In genomic region chr11:29815261-29815660, GRCm38 (mm10) we compare ENCODE assay signal across 14 mouse cellular contexts. TPM values are rescaled to one million over a fixed set of nuclear protein-coding genes. Genes with fewer than 3 reads are reported as not detected.
DNase-seq lines count a peak whose midpoint lies in the region; ATAC-seq and TF ChIP-seq lines count a peak whose summit lies in the region.
"Had no signal": no experiment of that assay in that cellular context is flagged by ENCODE, and none has a peak within 500 bp of the region (broad histone marks: within the 10 kb centered on the region; RNA-seq: fewer than 3 reads in every experiment).

No protein-coding gene starts in this region.

- no peak overlapping the region for H3K4me2 ChIP-seq in heart, embryonic 11.5 days
- no peak overlapping the region for H3K4me2 ChIP-seq in forebrain, embryonic 16.5 days (ENCODE audit: low read length)
- H3K4me2 ChIP-seq: limb, embryonic 13.5 days had no signal

- H3K36me3 ChIP-seq in heart, embryonic 11.5 days (ENCODE audit: control insufficient read depth, insufficient read depth, low read length): no peaks in the 10 kb centered on the region
- H3K36me3 ChIP-seq in MEL (ENCODE audit: control insufficient read depth in 1 of 2, insufficient read depth in 2 of 2, low read length in 2 of 2): peaks cover 0 to 25% of the 10 kb centered on the region in 2 experiments; a peak in 2 of 4 replicates
- H3K36me3 ChIP-seq in erythroblast, embryonic 14.5 days (ENCODE audit: control insufficient read depth): peaks cover 2% of the 10 kb centered on the region; the same call in 1 of the 2 replicates
- no peaks in the 10 kb centered on the region for H3K36me3 ChIP-seq in forebrain, embryonic 16.5 days (ENCODE audit: control insufficient read depth, insufficient read depth)
- H3K36me3 ChIP-seq: limb, embryonic 13.5 days had no signal

- peak overlapping the region; percentile 89 for H3K27ac ChIP-seq in heart, embryonic 11.5 days (ENCODE audit: low read depth, low read length)
- H3K27ac ChIP-seq in MEL (ENCODE audit: control insufficient read depth, low read depth, low read length): peak overlapping the region; percentile 21; the same call in 1 of the 2 replicates
- H3K27ac ChIP-seq in forebrain, embryonic 16.5 days (ENCODE audit: low read length): no peak overlapping the region
- H3K27ac ChIP-seq: hindbrain, postnatal 0 days; limb, embryonic 13.5 days; macrophage had no signal

- no peak for TF ChIP-seq CTCF in MEL (IDR thresholded peaks at IDR 0.05 in 2 of 3, conservative IDR thresholded peaks at IDR 0.05 in 1 of 3; ENCODE audit: control insufficient read depth in 1 of 3, insufficient read depth in 1 of 3, low read depth in 2 of 3, low read length in 3 of 3, poor library complexity in 1 of 3, severe bottlenecking in 1 of 3)

- H3K9ac ChIP-seq in heart, embryonic 11.5 days (ENCODE audit: low read depth, low read length): no peak overlapping the region
- no peak overlapping the region for H3K9ac ChIP-seq in MEL (ENCODE audit: control insufficient read depth, low read depth, low read length, poor library complexity, severe bottlenecking)
- no peak overlapping the region for H3K9ac ChIP-seq in forebrain, embryonic 16.5 days (replicated peaks; ENCODE audit: low read depth, low read length)
- H3K9ac ChIP-seq: limb, embryonic 13.5 days had no signal

- no peak; the same call in 1 of the 2 replicates for TF ChIP-seq RAD21 in MEL (IDR thresholded peaks at IDR 0.05; ENCODE audit: low read depth, low read length)

- DNase-seq in heart, postnatal 36 days: no peak
- DNase-seq in MEL (ENCODE audit: low read depth, low spot score): peak; percentile 97
- DNase-seq in thymus, postnatal 25 days: no peak
- no peak for DNase-seq in gastrocnemius, postnatal 25 days
- DNase-seq: gastrocnemius, postnatal 10 days; kidney, postnatal 14 days had no signal

- ATAC-seq in heart, embryonic 11.5 days (replicated peaks; ENCODE audit: insufficient number of reproducible peaks, low FRiP score, low TSS enrichment): peak; percentile 95
- peak; percentile 72 for ATAC-seq in megakaryocyte, adult 5-6 weeks (ENCODE audit: poor library complexity, severe bottlenecking)
- ATAC-seq in forebrain, embryonic 16.5 days: no peak
- ATAC-seq: hindbrain, postnatal 0 days had no signal

- no peaks in the 10 kb centered on the region for H3K79me2 ChIP-seq in MEL (ENCODE audit: control insufficient read depth, insufficient read depth, low read length, poor library complexity)

- no peak for TF ChIP-seq POLR2A in MEL (IDR thresholded peaks at IDR 0.05; ENCODE audit: control insufficient read depth in 1 of 2, insufficient read depth in 1 of 2, low read depth in 1 of 2, low read length in 2 of 2, poor library complexity in 1 of 2)

- intact Hi-C loops in heart, postnatal 36 days (cut with DNase I): no loop called here

- H3K4me3 ChIP-seq in heart, embryonic 11.5 days (ENCODE audit: low read depth, low read length): no peak overlapping the region
- H3K4me3 ChIP-seq in MEL (ENCODE audit: control insufficient read depth in 1 of 2, insufficient read depth in 1 of 2, low read depth in 2 of 2, low read length in 2 of 2): no peak overlapping the region
- peak overlapping the region; percentile 21 for H3K4me3 ChIP-seq in erythroblast, embryonic 14.5 days (replicated peaks)
- no peak overlapping the region for H3K4me3 ChIP-seq in forebrain, embryonic 16.5 days (replicated peaks; ENCODE audit: low read length)
- H3K4me3 ChIP-seq: limb, embryonic 13.5 days had no signal

- H3K27me3 ChIP-seq in heart, embryonic 11.5 days (ENCODE audit: control insufficient read depth, insufficient read depth, low read length): no peaks in the 10 kb centered on the region
- H3K27me3 ChIP-seq in MEL (ENCODE audit: control insufficient read depth in 1 of 2, insufficient read depth in 2 of 2, low read length in 2 of 2): no peaks in the 10 kb centered on the region
- peaks cover 3% of the 10 kb centered on the region; the same call in 1 of the 2 replicates for H3K27me3 ChIP-seq in erythroblast, embryonic 14.5 days (ENCODE audit: control insufficient read depth)
- no peaks in the 10 kb centered on the region for H3K27me3 ChIP-seq in forebrain, embryonic 16.5 days (replicated peaks; ENCODE audit: control insufficient read depth, insufficient read depth, low read length)
- H3K27me3 ChIP-seq: limb, embryonic 13.5 days had no signal

- H3K4me1 ChIP-seq in heart, embryonic 11.5 days (ENCODE audit: control insufficient read depth, insufficient read depth, low read length): peaks cover 14% of the 10 kb centered on the region
- H3K4me1 ChIP-seq in MEL (ENCODE audit: control insufficient read depth in 1 of 2, insufficient read depth in 2 of 2, low read length in 2 of 2): peaks cover 16 to 18% of the 10 kb centered on the region in 2 experiments
- peaks cover 68% of the 10 kb centered on the region for H3K4me1 ChIP-seq in erythroblast, embryonic 14.5 days (ENCODE audit: control insufficient read depth)
- H3K4me1 ChIP-seq in forebrain, embryonic 16.5 days (replicated peaks; ENCODE audit: control insufficient read depth, insufficient read depth, low read length): no peaks in the 10 kb centered on the region
- H3K4me1 ChIP-seq: limb, embryonic 13.5 days had no signal

- H3K9me3 ChIP-seq in heart, embryonic 11.5 days (replicated peaks; ENCODE audit: control insufficient read depth, low read length): no peaks in the 10 kb centered on the region
- H3K9me3 ChIP-seq in MEL (replicated peaks; ENCODE audit: insufficient read depth, low read length): no peaks in the 10 kb centered on the region
- H3K9me3 ChIP-seq in erythroblast, embryonic 14.5 days (ENCODE audit: control insufficient read depth, low read length): no peaks in the 10 kb centered on the region
- no peaks in the 10 kb centered on the region for H3K9me3 ChIP-seq in forebrain, embryonic 16.5 days (ENCODE audit: control insufficient read depth, low read length)
- H3K9me3 ChIP-seq: limb, embryonic 13.5 days had no signal

- TF ChIP-seq EP300 in MEL (IDR thresholded peaks at IDR 0.05; ENCODE audit: low read depth in 1 of 2, low read length in 2 of 2): peak; percentile 97 to 99

- WGBS in heart, embryonic 11.5 days (ENCODE audit: insufficient replicate concordance): 23% methylated on average over 3 of the region's 3 CpGs
- WGBS in forebrain, embryonic 16.5 days: 96% methylated on average over 3 of the region's 3 CpGs

TF ChIP-seq in MEL, 35 proteins besides CTCF, POLR2A, EP300 and RAD21:
- peak; percentile 69; the same call in 1 of the 2 replicates for TF ChIP-seq TBP (IDR thresholded peaks at IDR 0.05; ENCODE audit: low read depth, low read length)
- TF ChIP-seq RCOR1 (IDR thresholded peaks at IDR 0.05; ENCODE audit: low read depth, low read length): peak; percentile 86
- peak; percentile 64; the same call in 1 of the 2 replicates for TF ChIP-seq JUND (IDR thresholded peaks at IDR 0.05; ENCODE audit: low read depth, low read length)
- TF ChIP-seq MAFK (IDR thresholded peaks at IDR 0.05; ENCODE audit: borderline replicate concordance, low read depth, low read length): peak; percentile 8; the same call in 1 of the 2 replicates
- TF ChIP-seq TCF12 (IDR thresholded peaks at IDR 0.05; ENCODE audit: low read depth, low read length): peak; percentile 99
- TF ChIP-seq POLR2AphosphoS5 (IDR thresholded peaks at IDR 0.05; ENCODE audit: borderline replicate concordance, low read depth, low read length): no peak
- no peak for TF ChIP-seq CHD2 (IDR thresholded peaks at IDR 0.05; ENCODE audit: low read length)
- no peak for TF ChIP-seq NELFE (IDR thresholded peaks at IDR 0.05; ENCODE audit: low read depth, low read length)
- 0 out of 2 replicates have a peak, but pooled peaks have one; percentile 43 for TF ChIP-seq MEF2A (IDR thresholded peaks at IDR 0.05; ENCODE audit: extremely low read depth, insufficient replicate concordance, low read depth, low read length, poor library complexity, severe bottlenecking)
- TF ChIP-seq MAX (IDR thresholded peaks at IDR 0.05; ENCODE audit: low read length): peak; percentile 67; the same call in 1 of the 2 replicates
- no peak; the same call in 1 of the 2 replicates for TF ChIP-seq KAT2A (conservative IDR thresholded peaks at IDR 0.05; ENCODE audit: low read depth, low read length)
- 0 out of 2 replicates have a peak, but pooled peaks have one; percentile 13 for TF ChIP-seq SMC3 (IDR thresholded peaks at IDR 0.05; ENCODE audit: low read depth, low read length)
- peak; percentile 92 for TF ChIP-seq ETS1 (IDR thresholded peaks at IDR 0.05; ENCODE audit: low read depth, low read length)
- peak; percentile 100 for TF ChIP-seq TAL1 (IDR thresholded peaks at IDR 0.05; ENCODE audit: low read length)
- TF ChIP-seq SIN3A (IDR thresholded peaks at IDR 0.05; ENCODE audit: low read length): peak; percentile 85
- no peak for TF ChIP-seq UBTF (IDR thresholded peaks at IDR 0.05; ENCODE audit: borderline replicate concordance, insufficient read depth, low read depth, low read length)
- peak; percentile 95 for TF ChIP-seq MYC (IDR thresholded peaks at IDR 0.05; ENCODE audit: low read depth, low read length)
- TF ChIP-seq GATA1 (IDR thresholded peaks at IDR 0.05; ENCODE audit: low read depth, low read length): peak; percentile 99
- TF ChIP-seq MYB (IDR thresholded peaks at IDR 0.05; ENCODE audit: low read depth, low read length): peak; percentile 16; the same call in 1 of the 2 replicates
- peak; percentile 38; the same call in 1 of the 2 replicates for TF ChIP-seq MXI1 (IDR thresholded peaks at IDR 0.05; ENCODE audit: low read depth, low read length)
- no peak for TF ChIP-seq ZC3H11A (IDR thresholded peaks at IDR 0.05; ENCODE audit: low read depth, low read length)
- TF ChIP-seq USF1 (IDR thresholded peaks at IDR 0.05; ENCODE audit: low read depth, low read length): no peak
- no peak for TF ChIP-seq BHLHE40 (IDR thresholded peaks at IDR 0.05; ENCODE audit: borderline replicate concordance, low read depth, low read length)

RNA-seq across cellular contexts. Expression of gene 4931440F15Rik, which starts 10.2 kb away (rescaled TPM):
- polyA plus RNA-seq in heart, embryonic 11.5 days (2014; fragmentation: Nextera tagmentation; extraction: Ambion mirVana): 0.15 and 0.21 TPM in 2 replicates
- total RNA-seq in heart, postnatal 36 days (2021): 1 to 10 TPM; 1.8 to 2.1 TPM
- 0.08 and 0.13 TPM in 2 replicates for total RNA-seq in MEL (2012; rRNA removed)
- under 1 TPM in 1 of 2 experiments, not detected in 1; 0.06 TPM for polyA plus RNA-seq in MEL (2012; ENCODE audit: insufficient read depth in 1 of 2, insufficient read length in 2 of 2, low read depth in 1 of 2, low replicate concordance in 2 of 2, missing spikeins in 1 of 2)
- not detected in 2 replicates for polyA plus RNA-seq in erythroblast, embryonic 14.5 days (2012)
- 0.09 TPM in 1 of 2 replicates, not detected in the other for total RNA-seq in megakaryocyte, adult 5-6 weeks (2015)
- 0.28 and 0.29 TPM in 2 replicates for total RNA-seq in megakaryocyte, adult 5-6 weeks (2017)
- total RNA-seq in gastrocnemius, postnatal 25 days (2021): 1 to 10 TPM; 2.1 to 2.6 TPM
- 0.34 and 0.54 TPM in 2 replicates for polyA plus RNA-seq in forebrain, embryonic 16.5 days (2015; fragmentation: Nextera tagmentation; extraction: Ambion mirVana)
- polyA plus RNA-seq: C2C12, macrophage had no signal
